Mouse (Mus musculus) CH12.LX (cell line): ENCODE measurements at regions not wholly inside any gene's neighbourhood (a gene's known extent, or its start where the extent isn't known, plus 50 kb on each side); places are given as distances from the start of the nearest gene placed in this dataset.

Experiments used
- DNase-seq: peaks from one replicate; pipeline ENCODE4 v3.0.0-alpha.2; 2013; ENCODE audit errors: extremely low read depth
- H3K27ac ChIP-seq: 2 replicates; pipeline ENCODE4 v1.5.1; 2012; ENCODE audit warnings: low read depth, mild to moderate bottlenecking, control low read depth, moderate library complexity; ENCODE audit not compliant: insufficient read depth
- H3K27me3 ChIP-seq: replicated peaks from 2 replicates; pipeline ENCODE3; 2012; ENCODE audit warnings: inconsistent platforms
- H3K36me3 ChIP-seq, 2 experiments: replicated peaks in 1 of 2; 2 replicates each; pipeline versions ENCODE3 to v1.6.1; 2012; ENCODE audit warnings: inconsistent platforms in 1 of 2, low read length in 1 of 2, mild to moderate bottlenecking in 1 of 2, mixed read lengths in 1 of 2, moderate library complexity in 1 of 2; ENCODE audit not compliant: control insufficient read depth in 1 of 2, insufficient read depth in 1 of 2
- H3K4me1 ChIP-seq, 2 experiments: 2 replicates each; pipeline ENCODE4 v1.6.1; 2012; ENCODE audit warnings: inconsistent platforms in 1 of 2, moderate library complexity in 1 of 2; ENCODE audit not compliant: insufficient read depth in 2 of 2, control insufficient read depth in 1 of 2
- H3K4me2 ChIP-seq: 2 replicates; pipeline ENCODE4 v1.6.1; 2012; ENCODE audit warnings: low read depth, mild to moderate bottlenecking, control low read depth; ENCODE audit not compliant: poor library complexity, insufficient read depth, severe bottlenecking
- H3K4me3 ChIP-seq, 3 experiments: fragments of 150-350 bp in 1 of 3; sonication (generic) in 1 of 3; replicated peaks in 1 of 3; 2 replicates each; pipeline versions ENCODE3 to v1.5.1; 2011 to 2012; ENCODE audit warnings: low read depth in 2 of 3, low read length in 2 of 3, mild to moderate bottlenecking in 2 of 3, moderate library complexity in 2 of 3, control low read depth in 1 of 3, improper control_type of control experiment in 1 of 3, inconsistent platforms in 1 of 3, mixed read lengths in 1 of 3; ENCODE audit not compliant: poor library complexity in 1 of 3
- H3K79me2 ChIP-seq: replicated peaks from 2 replicates; pipeline ENCODE4 v1.6.1; 2012; ENCODE audit warnings: mild to moderate bottlenecking, moderate library complexity; ENCODE audit not compliant: control insufficient read depth, poor library complexity, insufficient read depth, severe bottlenecking; ENCODE audit errors: extremely low read depth
- H3K9ac ChIP-seq: 2 replicates; pipeline ENCODE4 v1.6.1; 2012; ENCODE audit warnings: low read depth, mild to moderate bottlenecking, control low read depth, moderate library complexity; ENCODE audit not compliant: insufficient read depth
- H3K9me3 ChIP-seq: replicated peaks from 2 replicates; pipeline ENCODE3; 2012; ENCODE audit warnings: low read length, inconsistent platforms, mixed read lengths
- BHLHE40 ChIP-seq: IDR thresholded peaks from 2 replicates; pipeline ENCODE4 v1.6.1; 2011; ENCODE audit warnings: mild to moderate bottlenecking, low read depth, low read length, improper control_type of control experiment
- E2F4 ChIP-seq: IDR thresholded peaks from 2 replicates; pipeline ENCODE4 v1.6.1; 2011; ENCODE audit warnings: low read depth, low read length, improper control_type of control experiment; ENCODE audit not compliant: insufficient replicate concordance
- EP300 ChIP-seq: IDR thresholded peaks from 2 replicates; pipeline ENCODE4 v1.6.1; 2011; ENCODE audit warnings: low read length, improper control_type of control experiment
- ETS1 ChIP-seq: conservative IDR thresholded peaks from 2 replicates; pipeline ENCODE4 v1.6.1; 2012; ENCODE audit warnings: low read depth, mild to moderate bottlenecking, inconsistent platforms, low read length, improper control_type of control experiment, moderate library complexity
- JUN ChIP-seq: IDR thresholded peaks from 2 replicates; pipeline ENCODE4 v1.6.1; 2011; ENCODE audit warnings: low read depth, mild to moderate bottlenecking, low read length, improper control_type of control experiment, moderate library complexity; ENCODE audit not compliant: insufficient read depth
- JUND ChIP-seq: conservative IDR thresholded peaks from 2 replicates; pipeline ENCODE4 v1.6.1; 2011; ENCODE audit warnings: low read depth, low read length, improper control_type of control experiment
- KAT2A ChIP-seq: IDR thresholded peaks from 2 replicates; pipeline ENCODE4 v1.6.1; 2012; ENCODE audit warnings: low read length, improper control_type of control experiment, inconsistent platforms; ENCODE audit not compliant: insufficient replicate concordance
- MAFK ChIP-seq: IDR thresholded peaks from 2 replicates; pipeline ENCODE4 v1.6.1; 2011; ENCODE audit warnings: low read length, improper control_type of control experiment; ENCODE audit not compliant: insufficient replicate concordance
- MAX ChIP-seq: IDR thresholded peaks from 2 replicates; pipeline ENCODE4 v1.6.1; 2011; ENCODE audit warnings: low read length, improper control_type of control experiment
- NELFE ChIP-seq: IDR thresholded peaks from 2 replicates; pipeline ENCODE4 v1.6.1; 2011; ENCODE audit warnings: low read depth, low read length, improper control_type of control experiment
- PAX5 ChIP-seq: IDR thresholded peaks from 2 replicates; pipeline ENCODE4 v1.6.1; 2012; ENCODE audit warnings: low read length, inconsistent platforms, mixed read lengths
- POLR2A ChIP-seq: IDR thresholded peaks from 2 replicates; pipeline ENCODE4 v1.6.1; 2011; ENCODE audit warnings: low read depth, mild to moderate bottlenecking, improper control_type of control experiment, low read length
- POLR2AphosphoS2 ChIP-seq: IDR thresholded peaks from 2 replicates; pipeline ENCODE4 v1.6.1; 2011; ENCODE audit warnings: low read depth, low read length, improper control_type of control experiment
- RAD21 ChIP-seq: IDR thresholded peaks from 2 replicates; pipeline ENCODE4 v1.6.1; 2011; ENCODE audit warnings: low read depth, mild to moderate bottlenecking, low read length, improper control_type of control experiment, moderate library complexity
- SMC3 ChIP-seq: IDR thresholded peaks from 2 replicates; pipeline ENCODE4 v1.6.1; 2011; ENCODE audit warnings: low read depth, low read length, improper control_type of control experiment
- TCF12 ChIP-seq: IDR thresholded peaks from 2 replicates; pipeline ENCODE4 v1.6.1; 2014; ENCODE audit warnings: low read depth, mild to moderate bottlenecking, inconsistent platforms, low read length, improper control_type of control experiment
- USF1 ChIP-seq: IDR thresholded peaks from 2 replicates; pipeline ENCODE4 v1.6.1; 2014; ENCODE audit warnings: low read depth, mild to moderate bottlenecking, inconsistent platforms, low read length, improper control_type of control experiment
- ZC3H11A ChIP-seq: IDR thresholded peaks from 2 replicates; pipeline ENCODE4 v1.6.1; 2012; ENCODE audit warnings: low read depth, mild to moderate bottlenecking, inconsistent platforms, low read length, improper control_type of control experiment
- ZMIZ1 ChIP-seq: IDR thresholded peaks from 2 replicates; pipeline ENCODE4 v1.6.1; 2012; ENCODE audit warnings: low read depth, mild to moderate bottlenecking, inconsistent platforms, low read length, improper control_type of control experiment
- ZNF384 ChIP-seq: IDR thresholded peaks from 2 replicates; pipeline ENCODE4 v1.6.1; 2012; ENCODE audit warnings: low read depth, low read length, improper control_type of control experiment, inconsistent platforms
- dilution Hi-C: fragments of 300-500 bp; cut with MboI; formaldehyde crosslinking; loops from 2 replicates; pipeline ENCODE4 v1.14.3; 2020; ENCODE audit warnings: low sequenced_read_pairs; ENCODE audit not compliant: extremely low pct_unique_long_range_greater_than_20kb, extremely low pct_ligation_motif_present
- in situ Hi-C: fragments of 300-500 bp; cut with MboI; formaldehyde crosslinking; loops from 3 replicates; pipeline ENCODE4 v1.14.3; 2019; ENCODE audit warnings: low sequenced_read_pairs, low pct_ligation_motif_present, low pct_unique_long_range_greater_than_20kb, mixed read lengths

GRCm38 (mm10) chr12:71778137-71778536 lies 52.7 kb upstream of the Daam1 start:
- Histone ChIP-seq H3K4me3 (no peak overlapping the region), H3K4me1 (no peaks in the 10 kb centered on the region), H3K27ac (no peak overlapping the region), H3K27me3 (peaks cover 2% of the 10 kb centered on the region), H3K9ac (no peak overlapping the region), H3K79me2 (no peaks in the 10 kb centered on the region), H3K9me3 (no peaks in the 10 kb centered on the region), H3K36me3 (no peaks in the 10 kb centered on the region)
- dilution Hi-C loops (no loop called here), in situ Hi-C loops (no loop called here)
- DNase-seq, result no peak
- TF ChIP-seq ZNF384 (no peak), EP300 (no peak), ZMIZ1 (no peak), MAFK (no peak), MAX (no peak), RAD21 (no peak), E2F4 (no peak), ZC3H11A (no peak), ETS1 (no peak), JUND (no peak), BHLHE40 (no peak), JUN (no peak), POLR2AphosphoS2 (no peak), TCF12 (no peak), NELFE (no peak)
- TF ChIP-seq, all 38 proteins: peak for 0
- H3K4me2 ChIP-seq, result no peak overlapping the region

DNA sequence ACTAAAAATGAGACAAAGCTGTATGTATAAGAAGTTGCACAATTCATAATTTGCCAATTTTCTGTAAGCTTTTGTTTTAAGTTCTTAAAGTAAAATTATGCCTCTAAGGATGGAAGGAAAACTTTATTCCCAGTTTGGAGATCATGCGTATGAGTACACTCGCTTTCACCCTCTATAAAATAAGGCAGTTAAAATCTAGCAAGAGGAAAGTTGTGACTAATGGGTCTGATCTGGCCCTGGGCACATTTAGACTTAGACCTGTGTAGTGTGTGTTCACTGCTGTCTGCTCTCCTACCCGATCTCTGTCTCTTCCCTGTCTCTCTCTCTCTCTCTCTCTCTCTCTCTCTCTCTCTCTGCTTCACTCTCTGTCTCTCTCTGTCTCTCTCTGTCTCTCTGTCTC lies 51.9 kb upstream of the Daam1 start:
- no peaks in the 10 kb centered on the region for H3K9me3 ChIP-seq
- peaks cover 2% of the 10 kb centered on the region for H3K27me3 ChIP-seq
- no peak overlapping the region for H3K9ac ChIP-seq
- dilution Hi-C loops (no loop called here), in situ Hi-C loops (no loop called here)
- no peak overlapping the region for H3K4me2 ChIP-seq
- H3K79me2 ChIP-seq, result no peaks in the 10 kb centered on the region
- no peak overlapping the region for H3K4me3 ChIP-seq
- no peak for DNase-seq
- H3K27ac ChIP-seq, result no peak overlapping the region
- H3K36me3 ChIP-seq, result no peaks in the 10 kb centered on the region
- TF ChIP-seq ETS1 (no peak), USF1 (no peak), ZC3H11A (no peak), KAT2A (no peak), PAX5 (no peak), SMC3 (no peak), POLR2A (no peak)
- no peaks in the 10 kb centered on the region for H3K4me1 ChIP-seq
